11 mouse cellular contexts compared by ENCODE assay signal in the genomic region with DNA sequence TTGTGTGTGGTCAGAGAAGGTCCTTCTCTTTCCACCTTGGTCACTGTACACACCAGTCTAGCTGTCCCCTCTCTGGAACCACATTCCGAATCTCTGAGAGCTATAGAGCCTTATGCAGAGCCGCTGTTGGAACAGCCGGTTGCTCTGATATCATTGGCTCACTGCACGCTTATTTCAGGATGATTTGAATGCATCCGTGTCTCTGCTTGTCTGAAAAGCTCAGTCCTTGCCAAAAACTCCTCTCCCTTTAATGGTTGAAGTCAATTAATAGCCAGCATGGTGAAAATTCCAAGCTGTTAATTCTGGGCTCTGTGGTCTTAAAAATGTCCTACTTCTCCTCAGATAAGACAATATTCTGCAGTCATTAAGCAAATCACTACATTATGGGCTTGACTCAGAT.
DNase-seq lines count a peak whose midpoint lies in the region; ATAC-seq lines count a peak whose summit lies in the region.
"Had no signal": no experiment of that assay in that cellular context is flagged by ENCODE, and none has a peak within 500 bp of the region (broad histone marks: within the 10 kb centered on the region; RNA-seq: fewer than 3 reads in every experiment).

No protein-coding gene starts in this region.

- no peak overlapping the region for H3K4me2 ChIP-seq in heart, embryonic 15.5 days
- H3K4me2 ChIP-seq in lung, embryonic 16.5 days (ENCODE audit: low read depth, low read length), result no peak overlapping the region
- H3K4me2 ChIP-seq: hindbrain, embryonic 15.5 days had no signal

- H3K36me3 ChIP-seq in heart, embryonic 15.5 days, result no peaks in the 10 kb centered on the region
- H3K36me3 ChIP-seq in lung, embryonic 16.5 days (ENCODE audit: control insufficient read depth, insufficient read depth, low read length), result no peaks in the 10 kb centered on the region
- H3K36me3 ChIP-seq: hindbrain, embryonic 15.5 days had no signal

- no peaks in the 10 kb centered on the region for H3K27me3 ChIP-seq in heart, embryonic 15.5 days
- no peaks in the 10 kb centered on the region for H3K27me3 ChIP-seq in lung, embryonic 16.5 days (ENCODE audit: control insufficient read depth, insufficient read depth, low read depth, low read length)
- H3K27me3 ChIP-seq: hindbrain, embryonic 15.5 days had no signal

- H3K9me3 ChIP-seq in heart, embryonic 15.5 days (replicated peaks), result no peaks in the 10 kb centered on the region
- peaks cover 5% of the 10 kb centered on the region for H3K9me3 ChIP-seq in lung, embryonic 16.5 days (ENCODE audit: control insufficient read depth, low read length)

- H3K4me3 ChIP-seq in heart, embryonic 15.5 days, result no peak overlapping the region
- H3K4me3 ChIP-seq in lung, embryonic 16.5 days (ENCODE audit: low read length), result no peak overlapping the region
- H3K4me3 ChIP-seq: hindbrain, embryonic 15.5 days had no signal

- WGBS in heart, embryonic 15.5 days, result 61% methylated on average over 5 of the region's 5 CpGs
- 61% methylated on average over 5 of the region's 5 CpGs for WGBS in lung, embryonic 16.5 days

- H3K27ac ChIP-seq in heart, embryonic 15.5 days, result 0 out of 2 replicates have a peak overlapping the region, but pooled peaks have one; percentile 26
- no peak overlapping the region for H3K27ac ChIP-seq in lung, embryonic 16.5 days (ENCODE audit: low read length)
- H3K27ac ChIP-seq: hindbrain, embryonic 15.5 days had no signal

- no peak overlapping the region for H3K9ac ChIP-seq in heart, embryonic 15.5 days
- H3K9ac ChIP-seq in lung, embryonic 16.5 days (ENCODE audit: low read length), result no peak overlapping the region
- H3K9ac ChIP-seq: hindbrain, embryonic 15.5 days had no signal

- no peak for ATAC-seq in heart, embryonic 15.5 days (replicated peaks; ENCODE audit: insufficient number of reproducible peaks, insufficient read depth, low FRiP score, low read depth)
- ATAC-seq in lung, embryonic 16.5 days (ENCODE audit: low read depth), result peak; percentile 56
- ATAC-seq in monocyte, adult 5-6 weeks (replicated peaks; ENCODE audit: insufficient number of reproducible peaks, low FRiP score, low TSS enrichment, poor library complexity, severe bottlenecking), result no peak

- DNase-seq in heart, adult 9 months (ENCODE audit: low spot score in 2 of 2), result no peak
- no peak for DNase-seq in lung, postnatal 4 days
- peak; percentile 48 to 64 for DNase-seq in cerebellum, postnatal 14 days
- peak; percentile 77 for DNase-seq in layer of hippocampus, adult 9-11 months
- no peak for DNase-seq in adrenal gland, postnatal 25 days
- DNase-seq: lung, adult 2 months; right cerebral cortex, postnatal 14 days had no signal

- H3K4me1 ChIP-seq in heart, embryonic 15.5 days (replicated peaks), result no peaks in the 10 kb centered on the region
- H3K4me1 ChIP-seq in lung, embryonic 16.5 days (replicated peaks; ENCODE audit: control insufficient read depth, insufficient read depth, low read length), result no peaks in the 10 kb centered on the region

Comparison
In these comparisons a context has a peak if more than half of its experiments do, and no peak if none do; other contexts are left out.
1. DNase-seq: peak in cerebellum, postnatal 14 days (2 of 2) and layer of hippocampus, adult 9-11 months (single experiment); none in heart, adult 9 months (0 of 2), lung, postnatal 4 days (0 of 2) and adrenal gland, postnatal 25 days (single experiment).